Mouse (Mus musculus): Measurements from ENCODE around the gene Kcnip1. TPM values are rescaled to one million over a fixed set of nuclear protein-coding genes. Genes with fewer than 3 reads are reported as not detected.

The Kcnip1 gene
- total RNA-seq, 2 experiments from 2014 or later = not detected

Other genes with a start within 250 kb of the Kcnip1 start
- under 1 TPM in 1 of 2 experiments, not detected in 1; 0.51 TPM for gene Kcnmb1, start 30.1 kb downstream of the Kcnip1 start, total RNA-seq (2021)
- 1 to 10 TPM in 1 of 2 experiments, under 1 TPM in 1; 0.72 to 1.8 TPM for gene Lcp2, start 53.8 kb upstream of the Kcnip1 start, total RNA-seq (2021)
- not detected for gene 4930469K13Rik, start 105.4 kb upstream of the Kcnip1 start, total RNA-seq (2021)
- gene Foxi1, start 214.9 kb upstream of the Kcnip1 start, total RNA-seq (2021) = not detected